Mouse (Mus musculus): Measurements from ENCODE around the gene Iqce.

- TF ChIP-seq CTCF (IDR thresholded peaks at IDR 0.05; ENCODE audit: extremely low read depth, insufficient read depth, insufficient read length, insufficient replicate concordance) (no peak), POLR2A (IDR thresholded peaks at IDR 0.05; ENCODE audit: low read depth, low read length) (no peak)
Observed at GRCm38 (mm10) chr5:140637989-140638388, 64.2 kb downstream of the Iqce start.
